Mouse (Mus musculus) lung, embryonic 14.5 days (tissue): Measurements from ENCODE around the gene Ivd. TPM values are rescaled to one million over a fixed set of nuclear protein-coding genes. Genes with fewer than 3 reads are reported as not detected.
A peak's percentile ranks its signal among the peaks of the same experiment; 100 is the strongest.

ENCODE experiments used
- ATAC-seq: fragments of 200-750 bp; cut with Nextera tagmentation; 2 replicates; pipeline ENCODE4 v1.8.0; 2017; ENCODE audit warnings: mild to moderate bottlenecking, moderate TSS enrichment, moderate library complexity; ENCODE audit not compliant: insufficient read depth
- DNase-seq: peaks from one replicate; pipeline ENCODE4 v3.0.0-alpha.2; 2015
- H3K27ac ChIP-seq: fragments of 300-500 bp; sonication (generic); 2 replicates; pipeline ENCODE4 v1.5.1; 2014; ENCODE audit warnings: low read depth, mild to moderate bottlenecking, moderate library complexity
- H3K27me3 ChIP-seq: fragments of 300-500 bp; sonication (generic); 2 replicates; pipeline ENCODE4 v1.6.1; 2014; ENCODE audit warnings: low read length, control low read depth; ENCODE audit not compliant: insufficient read depth
- H3K36me3 ChIP-seq: fragments of 300-500 bp; sonication (generic); 2 replicates; pipeline ENCODE4 v1.6.1; 2014; ENCODE audit warnings: control low read depth; ENCODE audit not compliant: insufficient read depth
- H3K4me1 ChIP-seq: fragments of 300-500 bp; sonication (generic); 2 replicates; pipeline ENCODE4 v1.6.1; 2014; ENCODE audit warnings: antibody characterized with exemption, control low read depth; ENCODE audit not compliant: insufficient read depth
- H3K4me2 ChIP-seq: fragments of 300-500 bp; sonication (generic); 2 replicates; pipeline ENCODE4 v1.6.1; 2014; ENCODE audit warnings: mild to moderate bottlenecking
- H3K4me3 ChIP-seq: fragments of 300-500 bp; sonication (generic); 2 replicates; pipeline ENCODE4 v1.5.1; 2014; ENCODE audit warnings: low read depth, low read length
- H3K9ac ChIP-seq: fragments of 300-500 bp; sonication (generic); 2 replicates; pipeline ENCODE4 v1.6.1; 2014
- H3K9me3 ChIP-seq: fragments of 300-500 bp; sonication (generic); 2 replicates; pipeline ENCODE4 v1.6.1; 2016; ENCODE audit warnings: low read depth, low read length, control low read depth
- CTCF ChIP-seq: IDR thresholded peaks from 2 replicates; pipeline ENCODE4 v1.5.1; 2016; ENCODE audit warnings: antibody characterized with exemption, low read depth
- WGBS: fragments of 180-500 bp; shearing (Covaris S2); extraction: QIAGEN DNeasy Blood & Tissue Kit; methylation state at CpG from one replicate; pipeline ENCODE4 v1.1.7; 2014; 5-methylcytosine and 5-hydroxymethylcytosine counted together
- polyA plus RNA-seq: library from polyadenylated mRNA; unstranded; fragments of >200 nt; fragmentation: Nextera tagmentation; extraction: Ambion mirVana; gene quantifications from 2 replicates; pipeline ENCODE4 v1.2.1, GENCODE M21; 2014

Ivd gene
- polyA plus RNA-seq, 1 experiment from 2014 or later = 66.0 TPM

DNA sequence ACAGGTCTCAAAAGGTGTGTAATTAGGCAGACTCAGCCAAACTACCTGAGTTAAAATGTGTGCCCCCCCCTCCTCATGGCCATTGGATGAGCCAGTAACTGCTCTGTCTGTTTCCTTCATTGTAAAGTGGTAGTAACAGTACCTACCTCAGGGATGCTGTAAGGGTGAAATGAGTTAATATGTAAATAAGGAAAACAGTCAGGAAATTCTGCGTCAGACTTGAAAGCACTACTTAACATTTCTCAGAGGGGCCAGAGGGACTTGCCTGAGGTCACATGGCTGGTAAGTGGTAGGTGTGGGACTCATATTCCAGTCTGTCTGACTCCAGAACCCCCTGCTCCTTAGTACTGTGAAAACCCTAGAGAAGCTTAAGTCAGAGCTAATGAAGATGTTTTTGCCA is 56.8 kb downstream of the Ivd start:
- Histone ChIP-seq H3K27me3 (no peaks in the 10 kb centered on the region), H3K9ac (no peak overlapping the region), H3K4me2 (no peak overlapping the region), H3K4me3 (no peak overlapping the region), H3K36me3 (peaks cover 31% of the 10 kb centered on the region; the same call in 1 of the 2 replicates), H3K4me1 (0 out of 2 replicates have a peak, but pooled peaks cover 3% of the 10 kb centered on the region), H3K9me3 (no peaks in the 10 kb centered on the region), H3K27ac (0 out of 2 replicates have a peak overlapping the region, but pooled peaks have one; percentile 20)
- 38% methylated on average over 1 of the region's 1 CpGs for WGBS
- no peak; the same call in 1 of the 2 replicates for ATAC-seq
- DNase-seq = peak; percentile 19
- TF ChIP-seq CTCF = no peak

DNA sequence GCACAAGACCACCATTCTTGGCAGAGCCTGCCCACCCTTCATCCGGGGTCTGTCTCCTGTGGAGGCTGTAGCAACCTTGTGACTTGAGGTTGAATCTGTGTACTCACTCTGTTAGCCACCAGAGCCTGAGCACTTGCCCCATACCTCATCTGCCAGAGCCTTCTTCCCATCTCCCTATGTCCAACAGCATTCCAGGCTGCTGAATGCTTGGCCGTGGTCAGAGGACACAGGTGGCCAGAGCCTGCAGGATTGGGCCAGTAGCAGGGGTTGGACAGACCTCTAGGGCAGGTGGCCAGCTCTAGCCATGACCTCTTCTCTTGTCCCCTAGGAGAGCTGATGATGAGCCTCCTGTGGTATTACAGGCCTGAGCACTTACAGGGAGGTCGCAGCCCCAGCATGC is 58.7 kb downstream of the Ivd start:
- no peak for ATAC-seq
- DNase-seq = no peak
- Histone ChIP-seq H3K9ac (no peak overlapping the region), H3K4me1 (no peaks in the 10 kb centered on the region), H3K4me3 (no peak overlapping the region), H3K27ac (no peak overlapping the region), H3K27me3 (no peaks in the 10 kb centered on the region), H3K36me3 (peaks cover 35% of the 10 kb centered on the region; the same call in 1 of the 2 replicates), H3K9me3 (no peaks in the 10 kb centered on the region), H3K4me2 (no peak overlapping the region)
- WGBS = 77% methylated on average over 3 of the region's 3 CpGs
- no peak for TF ChIP-seq CTCF

DNA sequence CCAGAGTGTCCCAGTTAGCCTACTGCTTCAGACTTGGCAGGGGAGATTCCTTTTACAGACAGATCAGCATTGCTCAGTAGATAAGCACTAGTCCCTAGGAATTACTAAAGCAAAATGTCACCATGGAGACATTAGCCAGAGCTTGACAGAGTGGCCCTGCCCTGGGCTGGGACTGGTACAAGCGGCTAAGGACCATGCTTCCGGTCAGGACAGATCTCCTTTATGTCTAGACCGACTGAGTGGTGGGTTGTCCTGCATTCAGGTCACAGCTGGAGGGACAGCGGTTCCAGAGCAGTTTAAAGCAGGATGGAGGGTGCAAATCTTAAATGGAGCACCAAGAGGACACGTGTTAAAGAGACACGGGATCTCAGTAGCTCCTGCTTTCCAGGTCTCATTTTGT is 64.2 kb downstream of the Ivd start:
- Histone ChIP-seq H3K36me3 (peaks cover 18% of the 10 kb centered on the region; the same call in 1 of the 2 replicates), H3K27me3 (no peaks in the 10 kb centered on the region), H3K4me1 (peaks cover 15% of the 10 kb centered on the region; the same call in 1 of the 2 replicates), H3K27ac (peak overlapping the region; percentile 77; the same call in 1 of the 2 replicates), H3K9me3 (no peaks in the 10 kb centered on the region), H3K4me3 (peak overlapping the region; percentile 75), H3K9ac (peak overlapping the region; percentile 82), H3K4me2 (peak overlapping the region; percentile 93)
- peak; percentile 72 for ATAC-seq
- DNase-seq = no peak
- WGBS = under 1% methylated on average over 6 of the region's 6 CpGs
- TF ChIP-seq CTCF = no peak

GRCm38 (mm10) chr2:118926361-118926997 is 64.7 kb downstream of the Ivd start, which contains the start of gene Chst14:
Gene Chst14 (plus strand): TSS chr2:118926496.
- peak within 1 kb of the TSS; percentile 77 for H3K27ac ChIP-seq
- peak; percentile 92 for DNase-seq

GRCm38 (mm10) chr2:118926998-118927739 is 65.4 kb downstream of the Ivd start:
- no peak for DNase-seq

More at GRCm38 (mm10) chr2:118926361-118926997, 64.7 kb downstream of the Ivd start, which contains the start of gene Chst14:
- Histone ChIP-seq H3K4me1 (peaks cover 15% of the 10 kb centered on the region; the same call in 1 of the 2 replicates), H3K27me3 (no peaks in the 10 kb centered on the region), H3K36me3 (peaks cover 17% of the 10 kb centered on the region; the same call in 1 of the 2 replicates), H3K4me2 (peak within 1 kb of the TSS; percentile 93), H3K4me3 (peak within 1 kb of the TSS; percentile 75), H3K9me3 (no peaks in the 10 kb centered on the region), H3K9ac (peak within 1 kb of the TSS; percentile 82)
- ATAC-seq = peak; percentile 97
- TF ChIP-seq CTCF = no peak
- under 1% methylated on average over 45 of the region's 47 CpGs for WGBS

More at GRCm38 (mm10) chr2:118926998-118927739, 65.4 kb downstream of the Ivd start:
- Histone ChIP-seq H3K4me3 (peak overlapping the region; percentile 75), H3K9me3 (no peaks in the 10 kb centered on the region), H3K4me1 (peaks cover 15% of the 10 kb centered on the region; the same call in 1 of the 2 replicates), H3K27me3 (no peaks in the 10 kb centered on the region), H3K27ac (peak overlapping the region; percentile 77), H3K9ac (peak overlapping the region; percentile 82), H3K36me3 (peaks cover 14% of the 10 kb centered on the region; the same call in 1 of the 2 replicates), H3K4me2 (peak overlapping the region; percentile 93)
- no peak for TF ChIP-seq CTCF
- ATAC-seq = no peak
- WGBS = 24% methylated on average over 31 of the region's 31 CpGs

Other genes with a start within 250 kb of the Ivd start
- gene Pak6, start 198.7 kb upstream of the Ivd start, polyA plus RNA-seq = 0.93 and 0.95 TPM in 2 replicates
- not detected in 2 replicates for gene Ankrd63, start 158.0 kb upstream of the Ivd start, polyA plus RNA-seq
- 1.3 and 1.5 TPM in 2 replicates for gene Plcb2, start 133.5 kb upstream of the Ivd start, polyA plus RNA-seq
- 24.3 and 25.0 TPM in 2 replicates for gene Inafm2, start 116.2 kb upstream of the Ivd start, polyA plus RNA-seq
- 0.50 and 0.55 TPM in 2 replicates for gene Ccdc9b, start 99.3 kb upstream of the Ivd start, polyA plus RNA-seq
- gene Phgr1, start 89.2 kb upstream of the Ivd start, polyA plus RNA-seq = not detected in 2 replicates
- gene Disp2, start 82.2 kb upstream of the Ivd start, polyA plus RNA-seq = 0.59 and 0.64 TPM in 2 replicates
- 142 and 145 TPM in 2 replicates for gene Knstrn, start 48.0 kb upstream of the Ivd start, polyA plus RNA-seq
- gene Bahd1, start 38.4 kb downstream of the Ivd start, polyA plus RNA-seq = 0.83 and 0.92 TPM in 2 replicates
- 39.4 and 40.8 TPM in 2 replicates for gene Chst14, start 64.5 kb downstream of the Ivd start, polyA plus RNA-seq
- 19.9 and 21.0 TPM in 2 replicates for gene Ccdc32, start 167.4 kb downstream of the Ivd start, polyA plus RNA-seq
- 4.4 and 4.5 TPM in 2 replicates for gene Rpusd2, start 172.8 kb downstream of the Ivd start, polyA plus RNA-seq
- gene Knl1, start 185.2 kb downstream of the Ivd start, polyA plus RNA-seq = 57.3 and 58.1 TPM in 2 replicates